Mouse (Mus musculus) layer of hippocampus, adult 2 months (tissue): Measurements from ENCODE around the gene Med17. TPM values are rescaled to one million over a fixed set of nuclear protein-coding genes. Genes with fewer than 3 reads are reported as not detected.

ENCODE experiments used
- DNase-seq, 2 experiments: peaks; one replicate each; pipeline ENCODE4 v3.0.0; 2022; ENCODE audit warnings: low spot score in 2 of 2
- H3K27ac ChIP-seq: fragments of 200-600 bp; 2 replicates; pipeline ENCODE4 v1.8.1; 2022
- H3K4me3 ChIP-seq: fragments of 200-600 bp; 2 replicates; pipeline ENCODE4 v1.8.1; 2022; ENCODE audit warnings: mild to moderate bottlenecking
- CTCF ChIP-seq: fragments of 200-600 bp; conservative IDR thresholded peaks from 2 replicates; pipeline ENCODE4 v1.8.1; 2022; ENCODE audit warnings: antibody characterized with exemption, mild to moderate bottlenecking, moderate library complexity
- total RNA-seq, 2 experiments: library from RNA; stranded (reverse); gene quantifications; 2 replicates each; pipeline ENCODE4 v1.2.3; 2021

Med17 gene
- total RNA-seq, 2 experiments from 2014 or later = 36.2 to 41.9 TPM

DNA sequence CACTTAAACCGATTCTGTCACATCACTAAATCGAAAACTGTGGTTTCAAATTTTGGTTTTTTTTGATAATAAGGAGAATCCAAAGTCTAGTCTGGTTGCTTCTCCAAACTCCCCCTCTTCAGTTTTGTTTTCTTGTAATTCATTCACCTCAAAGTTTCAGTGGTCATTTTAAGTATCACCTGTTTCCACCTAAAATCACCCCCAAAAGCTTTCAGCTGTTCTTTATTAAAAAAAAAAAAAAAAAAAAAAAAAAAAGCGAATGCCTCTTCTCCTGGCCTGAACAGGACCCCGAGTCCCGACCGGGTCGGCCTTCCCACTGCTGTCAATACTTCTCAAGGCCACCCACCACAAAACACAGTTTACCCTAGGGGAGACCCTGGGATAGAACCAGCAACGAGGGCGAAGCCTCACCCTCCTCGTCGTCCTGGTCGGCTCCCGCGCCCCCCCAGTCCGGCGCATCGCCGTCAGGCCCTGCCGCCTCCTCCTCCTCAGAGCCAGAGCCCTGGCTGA is 537 bp downstream of the Med17 start:
- Histone ChIP-seq H3K4me3 (peak overlapping the region; percentile 99), H3K27ac (peak overlapping the region; percentile 93)
- no peak for TF ChIP-seq CTCF
- DNase-seq = no peak

DNA sequence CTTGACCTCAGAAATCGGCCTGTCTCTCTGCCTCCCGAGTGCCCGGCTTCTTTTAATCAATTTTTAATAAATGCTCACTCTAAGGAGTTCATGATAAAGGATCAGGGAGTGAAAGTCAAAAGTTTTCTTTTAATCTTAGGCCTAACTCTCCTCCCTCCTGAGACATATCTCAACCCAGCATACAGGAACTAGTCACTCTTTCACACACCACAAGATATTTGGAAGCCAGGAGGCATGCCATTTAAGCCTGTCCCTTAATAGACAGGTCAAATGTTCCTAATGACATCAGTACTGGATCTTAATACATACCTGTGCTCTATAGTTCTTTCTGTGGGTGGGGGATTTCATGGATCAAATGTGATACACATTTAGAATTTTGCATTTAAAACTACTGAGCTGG is 1.4 kb downstream of the Med17 start:
- H3K27ac ChIP-seq = no peak overlapping the region
- H3K4me3 ChIP-seq = no peak overlapping the region; the same call in 1 of the 2 replicates
- no peak for DNase-seq
- no peak for TF ChIP-seq CTCF

- DNase-seq = no peak
- Histone ChIP-seq H3K27ac (no peak overlapping the region), H3K4me3 (no peak overlapping the region)
- no peak for TF ChIP-seq CTCF
These were observed 2.9 kb downstream of the Med17 start for GRCm38 (mm10) chr9:15276855-15277254.

DNA sequence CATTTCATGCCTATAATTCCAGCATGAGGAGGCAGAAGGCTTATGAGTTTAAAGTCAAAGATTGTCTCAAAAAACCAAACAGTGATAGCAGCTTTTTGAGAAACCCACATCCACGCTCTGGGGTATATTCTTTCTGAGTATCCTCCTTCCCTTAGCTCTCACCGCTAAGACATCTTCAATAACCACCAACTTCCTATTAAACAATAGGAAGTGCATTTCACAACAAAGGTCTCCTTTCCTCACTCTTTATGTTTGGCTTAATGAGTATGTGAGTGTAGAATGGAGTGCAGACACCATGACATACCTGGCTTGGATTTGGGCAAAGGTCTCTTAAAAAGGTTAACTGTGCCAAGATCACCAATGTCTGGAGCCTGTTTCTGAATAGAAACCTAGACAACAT is 5.8 kb downstream of the Med17 start:
- Histone ChIP-seq H3K27ac (no peak overlapping the region), H3K4me3 (no peak overlapping the region)
- no peak for DNase-seq
- no peak for TF ChIP-seq CTCF

GRCm38 (mm10) chr9:15263487-15263886 is 16.2 kb downstream of the Med17 start:
- TF ChIP-seq CTCF = no peak
- no peak overlapping the region for H3K4me3 ChIP-seq
- no peak overlapping the region for H3K27ac ChIP-seq
- DNase-seq = no peak

DNA sequence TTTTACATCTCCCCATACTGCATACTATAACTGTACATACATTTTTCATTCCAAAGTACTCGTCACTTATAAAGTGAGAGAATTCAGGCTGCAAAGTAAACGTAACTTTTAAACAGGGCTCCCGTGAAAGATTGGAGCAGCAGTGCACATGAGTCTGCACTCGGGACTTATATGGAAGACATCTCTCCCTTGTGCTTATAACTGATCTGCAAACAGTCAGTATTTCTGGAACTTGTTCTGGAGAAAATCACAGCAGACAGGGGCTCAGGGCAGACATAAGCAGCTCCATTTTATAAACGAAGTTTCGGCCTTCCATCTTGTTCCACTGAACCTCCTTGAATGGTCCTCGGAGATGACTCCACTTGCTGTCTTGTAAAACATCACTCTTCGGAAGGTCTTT is 17.8 kb downstream of the Med17 start:
- TF ChIP-seq CTCF = no peak
- H3K4me3 ChIP-seq = no peak overlapping the region
- H3K27ac ChIP-seq = no peak overlapping the region
- no peak for DNase-seq

GRCm38 (mm10) chr9:15256214-15256613 is 23.5 kb downstream of the Med17 start:
- no peak for TF ChIP-seq CTCF
- DNase-seq = no peak
- Histone ChIP-seq H3K27ac (no peak overlapping the region), H3K4me3 (no peak overlapping the region)

GRCm38 (mm10) chr9:15254501-15254900 is 25.2 kb downstream of the Med17 start:
- no peak for TF ChIP-seq CTCF

DNA sequence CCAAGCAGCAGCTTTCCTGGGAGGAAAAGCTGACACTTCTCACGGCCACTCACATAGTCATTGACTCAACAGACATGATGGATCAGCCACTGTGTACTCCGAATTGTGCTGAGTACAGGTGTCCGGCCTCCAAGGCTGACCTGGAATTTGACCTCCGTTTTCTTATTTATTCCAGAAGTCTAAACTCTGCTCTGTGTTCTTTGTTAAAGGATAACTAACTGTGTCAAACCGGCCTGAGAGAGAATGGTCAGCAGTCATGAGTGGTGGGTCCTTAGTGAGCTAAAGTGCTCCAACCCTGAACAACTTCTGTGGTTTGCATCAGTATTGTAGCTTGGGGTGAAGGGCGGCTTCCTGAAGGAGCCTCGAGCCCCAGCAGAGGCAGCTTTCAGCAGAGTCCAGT is 27.5 kb downstream of the Med17 start:
- no peak for TF ChIP-seq CTCF
- H3K27ac ChIP-seq = no peak overlapping the region
- no peak overlapping the region for H3K4me3 ChIP-seq
- no peak for DNase-seq

More at GRCm38 (mm10) chr9:15254501-15254900, 25.2 kb downstream of the Med17 start:
- Histone ChIP-seq H3K4me3 (no peak overlapping the region), H3K27ac (no peak overlapping the region)
- DNase-seq = no peak

DNA sequence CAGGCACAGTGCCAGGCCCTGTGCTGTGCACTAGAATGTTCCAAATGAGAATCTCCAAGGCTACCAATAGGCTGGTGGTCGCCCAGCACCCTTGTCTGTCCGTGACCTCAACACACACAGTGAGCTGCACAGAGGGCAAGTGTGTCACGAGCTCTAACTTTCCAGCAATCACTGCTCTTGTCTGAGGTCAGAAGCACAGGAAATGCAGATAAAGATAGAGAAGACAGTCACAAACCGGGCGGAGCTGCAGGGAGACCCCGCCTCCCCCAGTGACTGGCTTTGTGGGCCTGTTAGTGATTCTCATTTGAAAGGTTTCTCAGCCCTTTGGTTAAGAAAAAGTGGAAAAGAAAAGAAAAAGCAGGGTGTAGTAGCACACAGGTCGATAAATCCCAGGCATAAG is 29.4 kb downstream of the Med17 start:
- H3K27ac ChIP-seq = no peak overlapping the region
- H3K4me3 ChIP-seq = no peak overlapping the region
- no peak for DNase-seq
- no peak for TF ChIP-seq CTCF

- DNase-seq = no peak
- no peak overlapping the region for H3K27ac ChIP-seq
- H3K4me3 ChIP-seq = no peak overlapping the region
- TF ChIP-seq CTCF = no peak
These were observed 34.2 kb downstream of the Med17 start for GRCm38 (mm10) chr9:15245319-15246075.

DNA sequence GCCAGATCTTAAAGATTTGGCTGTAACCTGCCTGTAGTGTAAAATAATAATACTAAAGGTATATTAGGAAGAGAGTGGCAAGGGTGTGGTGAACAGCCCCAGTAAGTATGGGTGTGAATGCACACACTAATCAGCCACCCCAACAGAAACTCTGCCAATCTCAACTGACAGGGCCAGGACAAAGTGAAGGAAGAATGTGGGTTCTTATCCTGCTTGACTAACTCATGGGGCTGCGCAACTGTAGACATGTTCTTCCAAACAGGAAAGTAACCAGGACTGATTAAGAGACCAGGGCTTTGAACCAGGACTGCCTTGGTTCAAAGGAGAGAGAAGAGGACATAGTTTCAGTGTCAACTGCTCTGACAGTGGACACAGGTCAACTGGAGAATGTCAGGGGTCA is 37.6 kb downstream of the Med17 start:
- no peak for TF ChIP-seq CTCF
- DNase-seq = no peak
- H3K4me3 ChIP-seq = no peak overlapping the region
- H3K27ac ChIP-seq = no peak overlapping the region

DNA sequence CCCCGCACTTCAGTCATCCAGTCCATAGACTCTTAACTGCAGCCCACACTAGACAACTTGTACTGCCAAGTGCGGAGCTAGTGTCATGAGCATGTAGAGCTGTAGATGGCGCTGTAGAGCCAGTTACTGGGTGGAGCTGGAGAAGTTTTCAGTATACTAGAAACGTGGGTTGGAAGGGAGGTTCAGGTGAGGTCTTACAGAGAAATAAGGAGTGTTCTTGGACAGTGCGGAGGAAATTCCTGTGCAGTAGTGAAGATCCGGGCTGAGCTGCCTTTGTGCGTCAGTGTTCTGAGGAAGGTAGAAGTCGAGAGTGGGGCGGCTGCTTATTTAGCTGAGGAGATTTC is 38.2 kb downstream of the Med17 start:
- peak; percentile 68 for TF ChIP-seq CTCF
- peak in 1 of 2 experiments; percentile 39 for DNase-seq
- H3K4me3 ChIP-seq = no peak overlapping the region

GRCm38 (mm10) chr9:15240863-15241595 is 38.7 kb downstream of the Med17 start:
- Histone ChIP-seq H3K4me3 (no peak overlapping the region), H3K27ac (no peak overlapping the region)
- no peak for DNase-seq
- no peak for TF ChIP-seq CTCF

More for the DNA sequence above, 38.2 kb downstream of the Med17 start:
- no peak overlapping the region for H3K27ac ChIP-seq
